Mouse (Mus musculus): ENCODE measurements at regions not wholly inside any gene's neighbourhood (a gene's known extent, or its start where the extent isn't known, plus 50 kb on each side); places are given as distances from the start of the nearest gene placed in this dataset.
A peak's percentile ranks its signal among the peaks of the same experiment; 100 is the strongest.

GRCm38 (mm10) chr3:46583351-46583750 is 135.3 kb upstream of the Pabpc4l start:
- DNase-seq (ENCODE audit: extremely low spot score in 1 of 2, low spot score in 1 of 2) = peak; percentile 42 to 50

GRCm38 (mm10) chr3:46566636-46567235 is 118.7 kb upstream of the Pabpc4l start:
- DNase-seq (ENCODE audit: extremely low spot score in 1 of 2, low spot score in 1 of 2) = no peak

- peak in 1 of 2 experiments; percentile 47 for DNase-seq (ENCODE audit: extremely low spot score in 1 of 2, low spot score in 1 of 2)
These were observed 105.6 kb upstream of the Pabpc4l start for GRCm38 (mm10) chr3:46553590-46553989.

- peak; percentile 21 to 48 for DNase-seq (ENCODE audit: extremely low spot score in 1 of 2, low spot score in 1 of 2)
These were observed 90.6 kb upstream of the Pabpc4l start for GRCm38 (mm10) chr3:46538660-46539059.

- DNase-seq (ENCODE audit: extremely low spot score in 1 of 2, low spot score in 1 of 2) = no peak
These were observed 63.1 kb upstream of the Pabpc4l start for GRCm38 (mm10) chr3:46511157-46511556.

- no peak for DNase-seq (ENCODE audit: extremely low spot score in 1 of 2, low spot score in 1 of 2)
These were observed 55.7 kb upstream of the Pabpc4l start for GRCm38 (mm10) chr3:46503713-46504112.

Data from frontal cortex, adult 2 months (tissue).